Mouse (Mus musculus) gastrocnemius, adult 2 months (tissue): ENCODE data around the gene Gcm2. TPM values are rescaled to one million over a fixed set of nuclear protein-coding genes. Genes with fewer than 3 reads are reported as not detected.

Experiments
- DNase-seq: peaks from one replicate; pipeline ENCODE4 v3.0.0; 2022
- H3K27ac ChIP-seq: fragments of 200-600 bp; 2 replicates; pipeline ENCODE4 v1.8.1; 2022; ENCODE audit warnings: mild to moderate bottlenecking
- H3K4me3 ChIP-seq: fragments of 200-600 bp; 2 replicates; pipeline ENCODE4 v1.8.1; 2022; ENCODE audit warnings: mild to moderate bottlenecking, moderate library complexity
- CTCF ChIP-seq: fragments of 200-600 bp; IDR thresholded peaks from 2 replicates; pipeline ENCODE4 v1.8.1; 2022; ENCODE audit warnings: antibody characterized with exemption, mild to moderate bottlenecking, moderate library complexity
- intact Hi-C: fragments of 180-260 bp; cut with DNase I; formaldehyde crosslinking; loops from one replicate; pipeline ENCODE4 v1.15.1; 2025
- total RNA-seq, 2 experiments: library from RNA; stranded (reverse); gene quantifications; 2 replicates each; pipeline ENCODE4 v1.2.3; 2021

The Gcm2 gene
- total RNA-seq, 2 experiments from 2014 or later = not detected

- intact Hi-C loops = no loop called here
- no peak for DNase-seq
- Histone ChIP-seq H3K4me3 (no peak overlapping the region), H3K27ac (no peak overlapping the region)
- no peak for TF ChIP-seq CTCF
These were observed 37.0 kb downstream of the Gcm2 start for GRCm38 (mm10) chr13:41073819-41074218.

- intact Hi-C loops = no loop called here
- no peak for TF ChIP-seq CTCF
- Histone ChIP-seq H3K4me3 (no peak overlapping the region), H3K27ac (no peak overlapping the region)
- DNase-seq = no peak
These were observed 39.2 kb downstream of the Gcm2 start for GRCm38 (mm10) chr13:41071617-41072016.

GRCm38 (mm10) chr13:41067618-41068017, 43.2 kb downstream of the Gcm2 start:
- intact Hi-C loops = no loop called here
- TF ChIP-seq CTCF = no peak
- H3K4me3 ChIP-seq = no peak overlapping the region

GRCm38 (mm10) chr13:41051965-41052364, 58.9 kb downstream of the Gcm2 start:
- no peak for TF ChIP-seq CTCF
- no peak overlapping the region for H3K27ac ChIP-seq
- intact Hi-C loops = no loop called here
- DNase-seq = no peak
- H3K4me3 ChIP-seq = no peak overlapping the region

More at GRCm38 (mm10) chr13:41067618-41068017, 43.2 kb downstream of the Gcm2 start:
- no peak overlapping the region for H3K27ac ChIP-seq
- no peak for DNase-seq

Other genes with a start within 250 kb of the Gcm2 start
- 10 to 100 TPM; 25.5 to 25.8 TPM for gene Pak1ip1, start 110.0 kb downstream of the Gcm2 start, total RNA-seq
- 10 to 100 TPM; 66.9 to 86.2 TPM for gene Tmem14c, start 94.7 kb downstream of the Gcm2 start, total RNA-seq
- gene Mak, start 31.3 kb downstream of the Gcm2 start, total RNA-seq = not detected
- not detected for gene Sycp2l, start 3.3 kb upstream of the Gcm2 start, total RNA-seq
- gene Elovl2, start 109.4 kb upstream of the Gcm2 start, total RNA-seq = under 1 TPM in 1 of 2 experiments, not detected in 1; 0.06 TPM
- gene Smim13, start 138.8 kb upstream of the Gcm2 start, total RNA-seq = 10 to 100 TPM; 37.7 to 42.7 TPM
- gene Gm17364, start 162.9 kb upstream of the Gcm2 start, total RNA-seq = not detected